Mouse (Mus musculus): ENCODE measurements at regions not wholly inside any gene's neighbourhood (a gene's known extent, or its start where the extent isn't known, plus 50 kb on each side); places are given as distances from the start of the nearest gene placed in this dataset.

GRCm38 (mm10) chr8:8532907-8533306 lies 128.1 kb downstream of the Efnb2 start:
- no peaks in the 10 kb centered on the region for H3K27me3 ChIP-seq (replicated peaks; ENCODE audit: control insufficient read depth, insufficient read depth, low read length)
- no peak for TF ChIP-seq CTCF (IDR thresholded peaks at IDR 0.05; ENCODE audit: low read depth)
- no peak overlapping the region for H3K27ac ChIP-seq (ENCODE audit: low read depth, low read length)
- H3K4me2 ChIP-seq (replicated peaks; ENCODE audit: low read depth): no peak overlapping the region
- no peaks in the 10 kb centered on the region for H3K4me1 ChIP-seq (replicated peaks; ENCODE audit: control insufficient read depth, insufficient read depth, low read length)
- H3K9me3 ChIP-seq (ENCODE audit: control insufficient read depth): no peaks in the 10 kb centered on the region
- H3K4me3 ChIP-seq (ENCODE audit: low read depth, low read length): no peak overlapping the region
- no peak for ATAC-seq
- WGBS: 83% methylated on average over 5 of the region's 5 CpGs
- H3K9ac ChIP-seq (ENCODE audit: low read depth, low read length): no peak overlapping the region
- no peaks in the 10 kb centered on the region for H3K36me3 ChIP-seq (ENCODE audit: control insufficient read depth, insufficient read depth)

DNA sequence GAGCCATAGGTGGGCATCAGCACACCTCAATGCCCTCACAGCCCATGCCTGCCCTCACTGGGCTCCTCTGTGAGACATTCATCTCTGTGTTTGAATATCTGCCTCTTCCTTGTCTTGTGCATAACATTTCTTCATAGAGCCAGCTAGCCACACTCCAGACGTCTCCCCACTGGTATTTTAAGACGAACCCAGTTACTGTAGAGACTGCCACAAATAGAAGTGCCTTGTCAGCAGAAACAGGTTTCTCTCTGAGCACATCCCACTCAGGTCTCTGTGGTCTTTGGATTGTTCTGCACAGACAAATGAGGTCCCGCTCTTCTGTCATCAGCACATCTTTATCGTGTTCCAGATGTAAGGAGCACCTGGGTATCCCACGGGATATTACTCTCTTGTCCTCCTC lies 130.5 kb downstream of the Efnb2 start:
- Histone ChIP-seq H3K27ac (ENCODE audit: low read depth, low read length) (no peak overlapping the region), H3K4me1 (replicated peaks; ENCODE audit: control insufficient read depth, insufficient read depth, low read length) (no peaks in the 10 kb centered on the region), H3K27me3 (replicated peaks; ENCODE audit: control insufficient read depth, insufficient read depth, low read length) (no peaks in the 10 kb centered on the region), H3K4me3 (ENCODE audit: low read depth, low read length) (no peak overlapping the region), H3K9ac (ENCODE audit: low read depth, low read length) (no peak overlapping the region), H3K36me3 (ENCODE audit: control insufficient read depth, insufficient read depth) (no peaks in the 10 kb centered on the region), H3K9me3 (ENCODE audit: control insufficient read depth) (no peaks in the 10 kb centered on the region), H3K4me2 (replicated peaks; ENCODE audit: low read depth) (no peak overlapping the region)
- no peak for ATAC-seq
- 76% methylated on average over 5 of the region's 5 CpGs for WGBS
- TF ChIP-seq CTCF (IDR thresholded peaks at IDR 0.05; ENCODE audit: low read depth): no peak

DNA sequence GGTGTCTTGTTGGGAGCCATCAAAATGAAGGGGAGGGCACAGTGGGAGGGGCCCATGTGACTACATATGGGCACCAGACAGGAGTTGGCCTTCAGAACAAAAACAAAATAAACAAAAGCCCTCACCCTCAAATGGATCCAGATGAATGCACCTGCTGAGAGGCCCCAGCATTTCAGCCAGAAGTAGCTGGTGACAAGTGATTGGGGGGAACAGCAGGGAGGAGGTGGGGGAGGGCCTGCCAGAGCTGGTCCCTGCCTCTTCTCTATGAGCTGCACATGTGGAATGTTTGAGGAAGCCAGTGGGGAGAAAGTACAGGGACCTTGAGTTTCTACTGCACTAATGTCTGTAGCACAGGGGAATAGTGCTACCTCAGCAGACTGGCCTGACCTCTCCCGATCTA lies 139.5 kb downstream of the Efnb2 start:
- no peak overlapping the region for H3K4me2 ChIP-seq (replicated peaks; ENCODE audit: low read depth)
- no peaks in the 10 kb centered on the region for H3K27me3 ChIP-seq (replicated peaks; ENCODE audit: control insufficient read depth, insufficient read depth, low read length)
- no peaks in the 10 kb centered on the region for H3K4me1 ChIP-seq (replicated peaks; ENCODE audit: control insufficient read depth, insufficient read depth, low read length)
- no peaks in the 10 kb centered on the region for H3K9me3 ChIP-seq (ENCODE audit: control insufficient read depth)
- no peak for ATAC-seq
- no peak for TF ChIP-seq CTCF (IDR thresholded peaks at IDR 0.05; ENCODE audit: low read depth)
- H3K4me3 ChIP-seq (ENCODE audit: low read depth, low read length): no peak overlapping the region
- 78% methylated on average over 1 of the region's 1 CpGs for WGBS
- no peaks in the 10 kb centered on the region for H3K36me3 ChIP-seq (ENCODE audit: control insufficient read depth, insufficient read depth)
- no peak overlapping the region for H3K27ac ChIP-seq (ENCODE audit: low read depth, low read length)
- H3K9ac ChIP-seq (ENCODE audit: low read depth, low read length): no peak overlapping the region

DNA sequence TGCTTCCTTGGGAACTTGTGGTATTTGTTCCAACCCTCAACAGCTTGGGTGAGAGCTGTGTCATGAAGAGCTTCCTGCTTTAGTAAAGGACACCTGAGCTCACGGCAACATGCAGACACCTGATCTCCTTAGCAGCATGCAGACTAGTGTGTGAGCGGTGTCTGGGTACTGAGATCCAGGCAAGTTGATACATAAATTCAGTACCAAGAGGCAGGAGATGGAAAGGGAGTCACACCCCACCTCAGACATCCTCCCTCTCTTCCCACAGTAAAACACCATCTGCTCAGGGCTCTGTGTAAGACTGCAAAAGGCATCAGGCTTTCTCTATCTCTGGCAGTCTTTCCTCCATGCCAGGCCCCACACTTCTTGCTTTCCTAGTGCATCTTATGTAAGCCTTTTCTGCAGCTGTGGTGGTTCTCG lies 141.3 kb downstream of the Efnb2 start:
- no peaks in the 10 kb centered on the region for H3K9me3 ChIP-seq (ENCODE audit: control insufficient read depth)
- no peaks in the 10 kb centered on the region for H3K36me3 ChIP-seq (ENCODE audit: control insufficient read depth, insufficient read depth)
- no peak overlapping the region for H3K4me2 ChIP-seq (replicated peaks; ENCODE audit: low read depth)
- no peak for ATAC-seq
- 94% methylated on average over 3 of the region's 3 CpGs for WGBS
- no peak for TF ChIP-seq CTCF (IDR thresholded peaks at IDR 0.05; ENCODE audit: low read depth)
- H3K9ac ChIP-seq (ENCODE audit: low read depth, low read length): no peak overlapping the region
- no peaks in the 10 kb centered on the region for H3K27me3 ChIP-seq (replicated peaks; ENCODE audit: control insufficient read depth, insufficient read depth, low read length)
- no peak overlapping the region for H3K4me3 ChIP-seq (ENCODE audit: low read depth, low read length)
- no peaks in the 10 kb centered on the region for H3K4me1 ChIP-seq (replicated peaks; ENCODE audit: control insufficient read depth, insufficient read depth, low read length)
- no peak overlapping the region for H3K27ac ChIP-seq (ENCODE audit: low read depth, low read length)

DNA sequence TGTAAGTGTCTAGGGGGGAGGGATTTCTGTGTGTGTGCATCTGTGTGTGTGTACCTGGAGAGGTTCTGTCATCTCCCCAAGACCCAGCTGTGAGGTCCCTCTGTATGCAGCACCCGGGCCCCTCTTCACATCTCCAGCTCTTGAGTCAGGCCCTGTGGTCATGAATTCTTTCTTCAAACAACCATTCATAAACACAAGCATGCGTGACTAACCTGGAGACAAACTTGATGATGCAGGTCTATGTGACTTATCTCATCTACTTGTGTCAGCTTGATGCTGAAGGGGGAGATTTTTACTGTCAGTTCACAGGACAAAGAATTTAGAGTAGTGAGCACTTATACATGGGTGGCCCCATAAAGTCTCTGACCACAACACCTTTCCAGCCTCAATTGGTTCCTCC lies 143.4 kb downstream of the Efnb2 start:
- Histone ChIP-seq H3K4me3 (ENCODE audit: low read depth, low read length) (no peak overlapping the region), H3K36me3 (ENCODE audit: control insufficient read depth, insufficient read depth) (no peaks in the 10 kb centered on the region), H3K4me1 (replicated peaks; ENCODE audit: control insufficient read depth, insufficient read depth, low read length) (no peaks in the 10 kb centered on the region), H3K27ac (ENCODE audit: low read depth, low read length) (no peak overlapping the region), H3K9me3 (ENCODE audit: control insufficient read depth) (no peaks in the 10 kb centered on the region), H3K4me2 (replicated peaks; ENCODE audit: low read depth) (no peak overlapping the region), H3K27me3 (replicated peaks; ENCODE audit: control insufficient read depth, insufficient read depth, low read length) (no peaks in the 10 kb centered on the region), H3K9ac (ENCODE audit: low read depth, low read length) (no peak overlapping the region)
- ATAC-seq: no peak
- WGBS: 84% methylated on average over 2 of the region's 2 CpGs
- TF ChIP-seq CTCF (IDR thresholded peaks at IDR 0.05; ENCODE audit: low read depth): no peak

- H3K27ac ChIP-seq (ENCODE audit: low read depth, low read length): no peak overlapping the region
- H3K9me3 ChIP-seq (ENCODE audit: control insufficient read depth): no peaks in the 10 kb centered on the region
- TF ChIP-seq CTCF (IDR thresholded peaks at IDR 0.05; ENCODE audit: low read depth): no peak
- no peak overlapping the region for H3K4me2 ChIP-seq (replicated peaks; ENCODE audit: low read depth)
- 29% methylated on average over 1 of the region's 1 CpGs for WGBS
- no peaks in the 10 kb centered on the region for H3K4me1 ChIP-seq (replicated peaks; ENCODE audit: control insufficient read depth, insufficient read depth, low read length)
- H3K27me3 ChIP-seq (replicated peaks; ENCODE audit: control insufficient read depth, insufficient read depth, low read length): no peaks in the 10 kb centered on the region
- no peak overlapping the region for H3K4me3 ChIP-seq (ENCODE audit: low read depth, low read length)
- no peaks in the 10 kb centered on the region for H3K36me3 ChIP-seq (ENCODE audit: control insufficient read depth, insufficient read depth)
- H3K9ac ChIP-seq (ENCODE audit: low read depth, low read length): no peak overlapping the region
- ATAC-seq: no peak
Observed at GRCm38 (mm10) chr8:8516272-8516671, 144.8 kb downstream of the Efnb2 start.

- ATAC-seq: no peak
Observed at GRCm38 (mm10) chr8:8499921-8500320, 161.1 kb downstream of the Efnb2 start.

More at GRCm38 (mm10) chr8:8499921-8500320, 161.1 kb downstream of the Efnb2 start:
- 85% methylated on average over 9 of the region's 9 CpGs for WGBS
- H3K36me3 ChIP-seq (ENCODE audit: control insufficient read depth, insufficient read depth): no peaks in the 10 kb centered on the region
- H3K27me3 ChIP-seq (replicated peaks; ENCODE audit: control insufficient read depth, insufficient read depth, low read length): no peaks in the 10 kb centered on the region
- no peak overlapping the region for H3K27ac ChIP-seq (ENCODE audit: low read depth, low read length)
- H3K9ac ChIP-seq (ENCODE audit: low read depth, low read length): no peak overlapping the region
- H3K4me2 ChIP-seq (replicated peaks; ENCODE audit: low read depth): no peak overlapping the region
- H3K4me3 ChIP-seq (ENCODE audit: low read depth, low read length): no peak overlapping the region
- H3K9me3 ChIP-seq (ENCODE audit: control insufficient read depth): no peaks in the 10 kb centered on the region
- H3K4me1 ChIP-seq (replicated peaks; ENCODE audit: control insufficient read depth, insufficient read depth, low read length): no peaks in the 10 kb centered on the region
- TF ChIP-seq CTCF (IDR thresholded peaks at IDR 0.05; ENCODE audit: low read depth): no peak

Data from intestine, postnatal 0 days (tissue).